Mouse (Mus musculus) liver, embryonic 14.5 days (tissue): ENCODE measurements around the gene Lmtk2. TPM values are rescaled to one million over a fixed set of nuclear protein-coding genes. Genes with fewer than 3 reads are reported as not detected.

ENCODE experiments used
- ATAC-seq: fragments of 200-750 bp; cut with Nextera tagmentation; 2 replicates; pipeline ENCODE4 v1.8.0; 2017; ENCODE audit warnings: moderate number of reproducible peaks, mild to moderate bottlenecking, moderate library complexity; ENCODE audit not compliant: insufficient read depth
- DNase-seq, 3 experiments: peaks; one replicate each; pipeline ENCODE4 v3.0.0-alpha.2; 2012 to 2013; ENCODE audit warnings: low read depth in 3 of 3, low spot score in 3 of 3
- H3K27ac ChIP-seq: fragments of 300-500 bp; sonication (generic); 2 replicates; pipeline ENCODE4 v1.5.1; 2014; ENCODE audit warnings: moderate library complexity, mild to moderate bottlenecking, control low read depth, inconsistent platforms
- H3K27me3 ChIP-seq: fragments of 300-500 bp; sonication (generic); 2 replicates; pipeline ENCODE4 v1.6.1; 2014; ENCODE audit warnings: mild to moderate bottlenecking, low read length, moderate library complexity; ENCODE audit not compliant: control insufficient read depth, insufficient read depth
- H3K36me3 ChIP-seq: fragments of 300-500 bp; sonication (generic); replicated peaks from 2 replicates; pipeline ENCODE4 v1.6.1; 2014; ENCODE audit warnings: low read depth; ENCODE audit not compliant: control insufficient read depth, insufficient read depth
- H3K4me1 ChIP-seq, 2 experiments: fragments of 200-500 bp in 1 of 2; fragments of 300-500 bp in 1 of 2; sonication (generic) in 1 of 2; replicated peaks; 2 replicates each; pipeline ENCODE4 v1.6.1; 2012 to 2014; ENCODE audit warnings: antibody characterized with exemption in 1 of 2, inconsistent platforms in 1 of 2, low read length in 1 of 2; ENCODE audit not compliant: control insufficient read depth in 2 of 2, insufficient read depth in 2 of 2
- H3K4me2 ChIP-seq: fragments of 300-500 bp; sonication (generic); 2 replicates; pipeline ENCODE4 v1.6.1; 2014; ENCODE audit warnings: low read depth, mild to moderate bottlenecking, control low read depth, moderate library complexity
- H3K4me3 ChIP-seq, 2 experiments: fragments of 200-500 bp in 1 of 2; fragments of 300-500 bp in 1 of 2; sonication (generic) in 1 of 2; 2 replicates each; pipeline ENCODE4 v1.5.1; 2012 to 2014; ENCODE audit warnings: low read depth in 2 of 2, low read length in 2 of 2, mild to moderate bottlenecking in 2 of 2, control low read depth in 1 of 2, inconsistent platforms in 1 of 2, moderate library complexity in 1 of 2; ENCODE audit not compliant: insufficient read depth in 1 of 2
- H3K9ac ChIP-seq: fragments of 300-500 bp; sonication (generic); replicated peaks from 2 replicates; pipeline ENCODE4 v1.6.1; 2014; ENCODE audit warnings: mild to moderate bottlenecking, control low read depth, moderate library complexity
- H3K9me3 ChIP-seq: fragments of 300-500 bp; sonication (generic); 2 replicates; pipeline ENCODE4 v1.6.1; 2016; ENCODE audit warnings: low read length, mixed read lengths; ENCODE audit not compliant: control insufficient read depth
- CTCF ChIP-seq: IDR thresholded peaks from 2 replicates; pipeline ENCODE4 v1.5.1; 2016; ENCODE audit warnings: antibody characterized with exemption, low read depth, control low read depth
- EP300 ChIP-seq: IDR thresholded peaks from 2 replicates; pipeline ENCODE4 v1.6.1; 2016; ENCODE audit warnings: antibody characterized with exemption, low read depth
- WGBS: fragments of 180-500 bp; shearing (Covaris S2); extraction: QIAGEN DNeasy Blood & Tissue Kit; methylation state at CpG from one replicate; pipeline ENCODE4 v1.1.7; 2014; ENCODE audit not compliant: insufficient replicate concordance; 5-methylcytosine and 5-hydroxymethylcytosine counted together
- polyA plus RNA-seq, 2 experiments: library from polyadenylated mRNA; depleted of rRNA in 1 of 2; stranded (reverse) in 1 of 2; unstranded in 1 of 2; fragments of >200 nt; fragmentation: Nextera tagmentation in 1 of 2; extraction: Ambion mirVana in 1 of 2; gene quantifications; 2 replicates each; pipeline versions ENCODE4 v1.2.1 to v1.2.3; 2012 to 2014

The Lmtk2 gene
- polyA plus RNA-seq, 2 experiments, result 1.5 to 2.9 TPM

- H3K4me2 ChIP-seq, result no peak overlapping the region
- H3K27ac ChIP-seq, result no peak overlapping the region
- H3K36me3 ChIP-seq, result no peaks in the 10 kb centered on the region
- TF ChIP-seq EP300, result no peak
- TF ChIP-seq CTCF, result no peak
- no peaks in the 10 kb centered on the region for H3K9me3 ChIP-seq
- peaks cover 0 to 4% of the 10 kb centered on the region in 2 experiments; a peak in 2 of 4 replicates for H3K4me1 ChIP-seq
- no peaks in the 10 kb centered on the region for H3K27me3 ChIP-seq
- WGBS, result 38% methylated on average over 6 of the region's 6 CpGs
- DNase-seq (no peak), ATAC-seq (no peak)
- no peak overlapping the region for H3K4me3 ChIP-seq
- no peak overlapping the region for H3K9ac ChIP-seq
These were observed 134.0 kb downstream of the Lmtk2 start for GRCm38 (mm10) chr5:144234222-144234621.

- Histone ChIP-seq H3K27ac (no peak overlapping the region), H3K4me1 (peaks cover 0 to 4% of the 10 kb centered on the region in 2 experiments; a peak in 2 of 4 replicates), H3K4me2 (no peak overlapping the region), H3K9ac (no peak overlapping the region), H3K4me3 (no peak overlapping the region), H3K9me3 (no peaks in the 10 kb centered on the region), H3K36me3 (no peaks in the 10 kb centered on the region), H3K27me3 (no peaks in the 10 kb centered on the region)
- no peak for DNase-seq
- no peak for ATAC-seq
- TF ChIP-seq EP300, result no peak
- no peak for TF ChIP-seq CTCF
- 71% methylated on average over 7 of the region's 7 CpGs for WGBS
These were observed 134.5 kb downstream of the Lmtk2 start for GRCm38 (mm10) chr5:144234714-144235113.

Other genes with a start within 250 kb of the Lmtk2 start
- 0.03 and 0.04 TPM in 2 replicates for gene Ankrd61, start 202.8 kb upstream of the Lmtk2 start, polyA plus RNA-seq (2012; rRNA removed)
- 0.13 and 0.27 TPM in 2 replicates for gene Ankrd61, start 202.8 kb upstream of the Lmtk2 start, polyA plus RNA-seq (2014; fragmentation: Nextera tagmentation; extraction: Ambion mirVana)
- gene Aimp2, start 190.6 kb upstream of the Lmtk2 start, polyA plus RNA-seq (2012; rRNA removed), result 44.6 and 59.1 TPM in 2 replicates
- 45.0 and 45.6 TPM in 2 replicates for gene Aimp2, start 190.6 kb upstream of the Lmtk2 start, polyA plus RNA-seq (2014; fragmentation: Nextera tagmentation; extraction: Ambion mirVana)
- gene Pms2, start 190.5 kb upstream of the Lmtk2 start, polyA plus RNA-seq (2012; rRNA removed), result 4.1 and 6.7 TPM in 2 replicates
- gene Pms2, start 190.5 kb upstream of the Lmtk2 start, polyA plus RNA-seq (2014; fragmentation: Nextera tagmentation; extraction: Ambion mirVana), result 13.6 and 15.7 TPM in 2 replicates
- 0.51 and 0.59 TPM in 2 replicates for gene Gm42421, start 172.3 kb upstream of the Lmtk2 start, polyA plus RNA-seq (2012; rRNA removed)
- 0.20 and 0.24 TPM in 2 replicates for gene Gm42421, start 172.3 kb upstream of the Lmtk2 start, polyA plus RNA-seq (2014; fragmentation: Nextera tagmentation; extraction: Ambion mirVana)
- 0.19 and 0.44 TPM in 2 replicates for gene Rsph10b, start 167.4 kb upstream of the Lmtk2 start, polyA plus RNA-seq (2012; rRNA removed)
- 0.21 and 0.66 TPM in 2 replicates for gene Rsph10b, start 167.4 kb upstream of the Lmtk2 start, polyA plus RNA-seq (2014; fragmentation: Nextera tagmentation; extraction: Ambion mirVana)
- gene Ccz1, start 85.6 kb upstream of the Lmtk2 start, polyA plus RNA-seq (2012; rRNA removed), result 12.8 and 21.9 TPM in 2 replicates
- gene Ccz1, start 85.6 kb upstream of the Lmtk2 start, polyA plus RNA-seq (2014; fragmentation: Nextera tagmentation; extraction: Ambion mirVana), result 46.8 and 47.1 TPM in 2 replicates
- not detected in 2 replicates for gene Ocm, start 73.8 kb upstream of the Lmtk2 start, polyA plus RNA-seq (2012; rRNA removed)
- gene Ocm, start 73.8 kb upstream of the Lmtk2 start, polyA plus RNA-seq (2014; fragmentation: Nextera tagmentation; extraction: Ambion mirVana), result not detected in 2 replicates
- gene Bhlha15, start 89.8 kb downstream of the Lmtk2 start, polyA plus RNA-seq (2012; rRNA removed), result 0.39 and 0.42 TPM in 2 replicates
- gene Bhlha15, start 89.8 kb downstream of the Lmtk2 start, polyA plus RNA-seq (2014; fragmentation: Nextera tagmentation; extraction: Ambion mirVana), result 0.28 and 0.38 TPM in 2 replicates
- 2.0 and 2.6 TPM in 2 replicates for gene Tecpr1, start 123.2 kb downstream of the Lmtk2 start, polyA plus RNA-seq (2012; rRNA removed)
- 1.3 and 1.4 TPM in 2 replicates for gene Tecpr1, start 123.2 kb downstream of the Lmtk2 start, polyA plus RNA-seq (2014; fragmentation: Nextera tagmentation; extraction: Ambion mirVana)
- gene Bri3, start 144.0 kb downstream of the Lmtk2 start, polyA plus RNA-seq (2012; rRNA removed), result 9.0 and 12.1 TPM in 2 replicates
- 15.9 and 18.5 TPM in 2 replicates for gene Bri3, start 144.0 kb downstream of the Lmtk2 start, polyA plus RNA-seq (2014; fragmentation: Nextera tagmentation; extraction: Ambion mirVana)